Mouse (Mus musculus) MEL (cell line): ENCODE data around the gene Uhrf1bp1l. TPM values are rescaled to one million over a fixed set of nuclear protein-coding genes. Genes with fewer than 3 reads are reported as not detected.

Experiments used
- DNase-seq: peaks from one replicate; pipeline ENCODE4 v3.0.0; 2011; ENCODE audit warnings: low read depth, low spot score
- H3K27ac ChIP-seq: 2 replicates; pipeline ENCODE4 v1.5.1; 2012; ENCODE audit warnings: low read depth, mild to moderate bottlenecking, control low read depth, low read length, moderate library complexity; ENCODE audit not compliant: control insufficient read depth
- H3K27me3 ChIP-seq, 2 experiments: fragments of 150-350 bp in 1 of 2; sonication (generic) in 1 of 2; 2 replicates each; pipeline ENCODE4 v1.6.1; 2012; ENCODE audit warnings: low read length in 2 of 2, mild to moderate bottlenecking in 2 of 2, improper control_type of control experiment in 1 of 2, moderate library complexity in 1 of 2; ENCODE audit not compliant: insufficient read depth in 2 of 2, control insufficient read depth in 1 of 2
- H3K36me3 ChIP-seq, 2 experiments: 2 replicates each; pipeline ENCODE4 v1.6.1; 2012 to 2014; ENCODE audit warnings: low read length in 2 of 2, improper control_type of control experiment in 1 of 2, inconsistent platforms in 1 of 2, mild to moderate bottlenecking in 1 of 2; ENCODE audit not compliant: insufficient read depth in 2 of 2, control insufficient read depth in 1 of 2
- H3K4me1 ChIP-seq, 2 experiments: fragments of 150-350 bp in 1 of 2; sonication (generic) in 1 of 2; 2 replicates each; pipeline ENCODE4 v1.6.1; 2012; ENCODE audit warnings: low read length in 2 of 2, improper control_type of control experiment in 1 of 2, mild to moderate bottlenecking in 1 of 2; ENCODE audit not compliant: insufficient read depth in 2 of 2, control insufficient read depth in 1 of 2
- H3K4me3 ChIP-seq, 2 experiments: fragments of 150-350 bp in 1 of 2; sonication (generic) in 1 of 2; 2 replicates each; pipeline ENCODE4 v1.5.1; 2012; ENCODE audit warnings: low read depth in 2 of 2, low read length in 2 of 2, mild to moderate bottlenecking in 2 of 2, moderate library complexity in 2 of 2, control low read depth in 1 of 2, improper control_type of control experiment in 1 of 2; ENCODE audit not compliant: control insufficient read depth in 1 of 2, insufficient read depth in 1 of 2
- H3K79me2 ChIP-seq: 2 replicates; pipeline ENCODE4 v1.6.1; 2012; ENCODE audit warnings: mild to moderate bottlenecking, low read length, moderate library complexity; ENCODE audit not compliant: control insufficient read depth, poor library complexity, insufficient read depth
- H3K9ac ChIP-seq: 2 replicates; pipeline ENCODE4 v1.6.1; 2012; ENCODE audit warnings: low read depth, mild to moderate bottlenecking, control low read depth, low read length, moderate library complexity; ENCODE audit not compliant: control insufficient read depth, poor library complexity, severe bottlenecking
- H3K9me3 ChIP-seq: fragments of 150-350 bp; sonication (generic); replicated peaks from 2 replicates; pipeline ENCODE4 v1.6.1; 2012; ENCODE audit warnings: mild to moderate bottlenecking, low read length, improper control_type of control experiment, moderate library complexity; ENCODE audit not compliant: insufficient read depth
- CHD2 ChIP-seq: IDR thresholded peaks from 2 replicates; pipeline ENCODE4 v1.6.1; 2011; ENCODE audit warnings: low read length, improper control_type of control experiment
- CTCF ChIP-seq, 3 experiments: IDR thresholded peaks in 2 of 3; conservative IDR thresholded peaks in 1 of 3; 2 replicates each; pipeline ENCODE4 v1.5.1; 2011 to 2012; ENCODE audit warnings: low read length in 3 of 3, low read depth in 2 of 3, mild to moderate bottlenecking in 2 of 3, improper control_type of control experiment in 1 of 3, inconsistent platforms in 1 of 3, mixed read lengths in 1 of 3, moderate library complexity in 1 of 3; ENCODE audit not compliant: control insufficient read depth in 1 of 3, insufficient read depth in 1 of 3, poor library complexity in 1 of 3, severe bottlenecking in 1 of 3
- E2F4 ChIP-seq: IDR thresholded peaks from 2 replicates; pipeline ENCODE4 v1.6.1; 2011; ENCODE audit warnings: low read depth, low read length, improper control_type of control experiment, borderline replicate concordance
- EP300 ChIP-seq, 2 experiments: IDR thresholded peaks; 2 replicates each; pipeline ENCODE4 v1.6.1; 2011; ENCODE audit warnings: improper control_type of control experiment in 2 of 2, low read length in 2 of 2, low read depth in 1 of 2, mild to moderate bottlenecking in 1 of 2
- ETS1 ChIP-seq: IDR thresholded peaks from 2 replicates; pipeline ENCODE4 v1.6.1; 2012; ENCODE audit warnings: low read depth, mild to moderate bottlenecking, inconsistent platforms, low read length, improper control_type of control experiment, moderate library complexity
- JUND ChIP-seq: IDR thresholded peaks from 2 replicates; pipeline ENCODE4 v1.6.1; 2011; ENCODE audit warnings: low read depth, mild to moderate bottlenecking, improper control_type of control experiment, low read length
- KAT2A ChIP-seq: conservative IDR thresholded peaks from 2 replicates; pipeline ENCODE4 v1.6.1; 2012; ENCODE audit warnings: low read depth, low read length, improper control_type of control experiment, inconsistent platforms
- MAZ ChIP-seq: IDR thresholded peaks from 2 replicates; pipeline ENCODE4 v1.6.1; 2012; ENCODE audit warnings: low read depth, mild to moderate bottlenecking, inconsistent platforms, low read length, improper control_type of control experiment
- MEF2A ChIP-seq: IDR thresholded peaks from 2 replicates; pipeline ENCODE4 v1.6.1; 2014; ENCODE audit warnings: low read depth, mild to moderate bottlenecking, inconsistent platforms, low read length, improper control_type of control experiment; ENCODE audit not compliant: poor library complexity, insufficient replicate concordance, severe bottlenecking; ENCODE audit errors: extremely low read depth
- MXI1 ChIP-seq: IDR thresholded peaks from 2 replicates; pipeline ENCODE4 v1.6.1; 2011; ENCODE audit warnings: mild to moderate bottlenecking, low read depth, low read length, improper control_type of control experiment
- NELFE ChIP-seq: IDR thresholded peaks from 2 replicates; pipeline ENCODE4 v1.6.1; 2011; ENCODE audit warnings: low read depth, low read length, improper control_type of control experiment
- NRF1 ChIP-seq: IDR thresholded peaks from 2 replicates; pipeline ENCODE4 v1.6.1; 2014; ENCODE audit warnings: low read depth, mild to moderate bottlenecking, inconsistent platforms, low read length, improper control_type of control experiment, moderate library complexity; ENCODE audit not compliant: poor library complexity, insufficient read depth, severe bottlenecking
- POLR2AphosphoS5 ChIP-seq: IDR thresholded peaks from 2 replicates; pipeline ENCODE4 v1.6.1; 2012; ENCODE audit warnings: low read depth, borderline replicate concordance, mild to moderate bottlenecking, inconsistent platforms, low read length, moderate library complexity, mixed read lengths
- RAD21 ChIP-seq: IDR thresholded peaks from 2 replicates; pipeline ENCODE4 v1.6.1; 2011; ENCODE audit warnings: mild to moderate bottlenecking, low read depth, low read length, improper control_type of control experiment
- SIN3A ChIP-seq: IDR thresholded peaks from 2 replicates; pipeline ENCODE4 v1.6.1; 2012; ENCODE audit warnings: low read length, improper control_type of control experiment, inconsistent platforms
- TBP ChIP-seq: IDR thresholded peaks from 2 replicates; pipeline ENCODE4 v1.8.0; 2011; ENCODE audit warnings: low read depth, low read length, improper control_type of control experiment
- UBTF ChIP-seq: IDR thresholded peaks from 2 replicates; pipeline ENCODE4 v1.6.1; 2012; ENCODE audit warnings: low read depth, mild to moderate bottlenecking, inconsistent platforms, low read length, improper control_type of control experiment, moderate library complexity, borderline replicate concordance; ENCODE audit not compliant: insufficient read depth
- USF1 ChIP-seq: IDR thresholded peaks from 2 replicates; pipeline ENCODE4 v1.6.1; 2014; ENCODE audit warnings: low read depth, mild to moderate bottlenecking, inconsistent platforms, low read length, improper control_type of control experiment, moderate library complexity
- ZMIZ1 ChIP-seq: IDR thresholded peaks from 2 replicates; pipeline ENCODE4 v1.6.1; 2012; ENCODE audit warnings: low read depth, mild to moderate bottlenecking, inconsistent platforms, low read length, improper control_type of control experiment, moderate library complexity
- polyA plus RNA-seq, 2 experiments: library from polyadenylated mRNA; stranded (reverse) in 1 of 2; unstranded in 1 of 2; fragments of >175 nt in 1 of 2; fragments of >200 nt in 1 of 2; gene quantifications; 2 replicates each; pipeline versions ENCODE4 v1.2.1 to v1.2.4; 2012; ENCODE audit warnings: low replicate concordance in 2 of 2, low read depth in 1 of 2; ENCODE audit not compliant: insufficient read length in 2 of 2, insufficient read depth in 1 of 2, missing spikeins in 1 of 2
- total RNA-seq: library from RNA; depleted of rRNA; stranded (reverse); fragments of 300-350 nt; gene quantifications from 2 replicates; pipeline ENCODE4 v1.2.3, GENCODE M21; 2012

The Uhrf1bp1l gene
- total and polyA plus RNA-seq, 3 experiments = 23.7 to 44.8 (median 26.0) TPM

- Histone ChIP-seq H3K27me3 (no peaks in the 10 kb centered on the region), H3K79me2 (no peaks in the 10 kb centered on the region), H3K4me3 (no peak overlapping the region), H3K4me1 (no peaks in the 10 kb centered on the region), H3K9me3 (no peaks in the 10 kb centered on the region), H3K27ac (no peak overlapping the region), H3K36me3 (no peaks in the 10 kb centered on the region), H3K9ac (no peak overlapping the region)
- TF ChIP-seq ETS1 (no peak), NELFE (no peak), SIN3A (no peak), CHD2 (no peak), MXI1 (no peak), ZMIZ1 (no peak), RAD21 (no peak)
- no peak for DNase-seq
Observed at GRCm38 (mm10) chr10:89833166-89833565, 88.4 kb downstream of the Uhrf1bp1l start.

GRCm38 (mm10) chr10:89837476-89837875, 92.7 kb downstream of the Uhrf1bp1l start:
- H3K36me3 ChIP-seq = no peaks in the 10 kb centered on the region
- H3K27me3 ChIP-seq = no peaks in the 10 kb centered on the region
- TF ChIP-seq EP300 (IDR thresholded peaks at IDR 0.05; ENCODE audit: low read depth in 1 of 2, low read length in 2 of 2) (no peak), NRF1 (no peak), E2F4 (no peak), SIN3A (no peak), MEF2A (no peak)
- H3K9me3 ChIP-seq = no peaks in the 10 kb centered on the region
- H3K79me2 ChIP-seq = no peaks in the 10 kb centered on the region
- peak; percentile 11 for DNase-seq
- H3K27ac ChIP-seq = no peak overlapping the region
- no peak overlapping the region for H3K4me3 ChIP-seq
- no peak overlapping the region for H3K9ac ChIP-seq
- no peaks in the 10 kb centered on the region for H3K4me1 ChIP-seq

GRCm38 (mm10) chr10:89838834-89839233, 94.0 kb downstream of the Uhrf1bp1l start:
- Histone ChIP-seq H3K27me3 (no peaks in the 10 kb centered on the region), H3K4me1 (no peaks in the 10 kb centered on the region), H3K79me2 (no peaks in the 10 kb centered on the region), H3K4me3 (no peak overlapping the region), H3K36me3 (no peaks in the 10 kb centered on the region), H3K9ac (no peak overlapping the region), H3K27ac (no peak overlapping the region), H3K9me3 (no peaks in the 10 kb centered on the region)
- TF ChIP-seq EP300 (IDR thresholded peaks at IDR 0.05; ENCODE audit: low read depth in 1 of 2, low read length in 2 of 2) (no peak), UBTF (no peak), MXI1 (no peak), TBP (no peak), MAZ (no peak), KAT2A (no peak), POLR2AphosphoS5 (no peak), JUND (no peak), USF1 (no peak), CTCF (IDR thresholded peaks at IDR 0.05 in 2 of 3, conservative IDR thresholded peaks at IDR 0.05 in 1 of 3; ENCODE audit: control insufficient read depth in 1 of 3, insufficient read depth in 1 of 3, low read depth in 2 of 3, low read length in 3 of 3, poor library complexity in 1 of 3, severe bottlenecking in 1 of 3) (no peak)
- no peak for DNase-seq
